Mouse (Mus musculus) heart, postnatal 36 days (tissue): ENCODE data around the gene Bicd1. TPM values are rescaled to one million over a fixed set of nuclear protein-coding genes. Genes with fewer than 3 reads are reported as not detected.
A peak's percentile ranks its signal among the peaks of the same experiment; 100 is the strongest.

Experiments used
- DNase-seq, 2 experiments: peaks; one replicate each; pipeline ENCODE4 v3.0.0; 2021 to 2022
- intact Hi-C: fragments of 180-260 bp; cut with DNase I; formaldehyde crosslinking; loops from one replicate; pipeline ENCODE4 v1.15.1; 2025
- microRNA-seq, 2 experiments: library from miRNA; unstranded; fragments of <30 nt; microRNA quantifications; one replicate each; pipeline ENCODE4 v1.2.0; 2021; ENCODE audit warnings: borderline number of aligned reads in 2 of 2
- total RNA-seq, 2 experiments: library from RNA; stranded (reverse); gene quantifications; 2 replicates each; pipeline ENCODE4 v1.2.3; 2021

Gene Bicd1
- total RNA-seq, 2 experiments from 2014 or later, result 4.0 to 4.7 TPM

- intact Hi-C loops, result no loop called here
- peak in 1 of 2 experiments; percentile 4 for DNase-seq
These were observed 157.2 kb downstream of the Bicd1 start for GRCm38 (mm10) chr6:149565720-149566498.

GRCm38 (mm10) chr6:149567219-149567618, 158.5 kb downstream of the Bicd1 start:
- no peak for DNase-seq
- intact Hi-C loops, result no loop called here

GRCm38 (mm10) chr6:149574288-149574687, 165.6 kb downstream of the Bicd1 start:
- no peak for DNase-seq
- intact Hi-C loops, result no loop called here

- intact Hi-C loops, result no loop called here
- DNase-seq, result no peak
These were observed 171.4 kb downstream of the Bicd1 start for GRCm38 (mm10) chr6:149580053-149580452.

- no peak for DNase-seq
These were observed 177.2 kb downstream of the Bicd1 start for GRCm38 (mm10) chr6:149585708-149586504.

More at GRCm38 (mm10) chr6:149585708-149586504, 177.2 kb downstream of the Bicd1 start:
- intact Hi-C loops, result no loop called here

Small RNAs within 50 kb of the gene (microRNA-seq; reads per million reads assigned to microRNA genes)
- gene Gm24307, result 0 reads per million in 2 experiments

Other genes starting within 250 kb of the Bicd1 start
- gene Amn1, start 220.2 kb upstream of the Bicd1 start, total RNA-seq, result 10 to 100 TPM; 19.5 to 27.7 TPM
- 10 to 100 TPM; 25.9 to 26.0 TPM for gene Resf1, start 99.5 kb upstream of the Bicd1 start, total RNA-seq